Mouse (Mus musculus): ENCODE results near the gene Coro1a. TPM values are rescaled to one million over a fixed set of nuclear protein-coding genes. Genes with fewer than 3 reads are reported as not detected.
A peak's percentile ranks its signal among the peaks of the same experiment; 100 is the strongest.

Gene Coro1a
- total RNA-seq, 2 experiments from 2014 or later: 11.8 to 14.5 TPM

- no peak for DNase-seq (ENCODE audit: low spot score in 2 of 2)
Measured at GRCm38 (mm10) chr7:126708175-126708952, 777 bp upstream of the Coro1a start.

DNA sequence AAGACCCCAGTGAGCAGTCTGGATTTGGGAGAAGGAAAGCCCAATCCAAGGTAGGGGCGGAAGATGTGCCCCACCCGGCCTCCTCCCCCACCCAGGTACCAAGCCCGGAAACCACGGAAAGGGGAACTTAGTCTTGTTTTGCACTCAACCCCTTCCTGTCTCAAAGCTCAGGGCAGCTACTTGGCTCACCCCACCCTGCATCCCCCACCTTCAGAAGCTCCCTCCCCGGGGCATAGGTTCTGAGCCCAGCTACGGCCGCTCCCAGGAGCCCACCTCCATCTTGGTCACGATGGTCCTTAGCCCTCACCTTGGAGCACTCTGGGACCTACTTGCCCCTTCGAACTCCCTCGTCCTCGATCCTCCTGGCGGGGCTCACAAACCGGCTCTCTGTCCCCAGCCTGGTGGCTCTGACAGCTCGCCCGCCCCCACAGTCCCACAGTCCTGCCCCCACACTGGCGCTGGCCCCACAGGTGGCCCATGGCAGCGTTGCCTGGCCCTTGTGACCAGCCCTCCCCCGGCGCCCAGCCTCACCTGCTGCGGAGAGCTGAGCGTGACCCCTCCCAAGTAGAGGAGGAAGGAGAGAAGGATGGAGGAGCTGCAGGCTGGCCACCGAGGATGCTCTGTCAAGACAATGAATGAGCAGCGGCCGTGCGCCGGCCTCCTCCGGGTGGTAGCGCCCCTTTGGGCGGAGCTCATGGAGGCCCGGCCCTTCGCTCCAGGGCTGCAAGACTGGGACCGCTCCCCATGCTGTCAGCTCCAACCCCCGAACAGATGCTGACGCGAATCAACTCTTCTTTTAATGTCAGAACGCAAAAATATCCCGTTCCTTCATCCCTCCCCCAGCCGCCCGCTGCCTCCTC lies 3.2 kb downstream of the Coro1a start:
- DNase-seq (ENCODE audit: low spot score in 2 of 2): peak; percentile 60 to 71

DNA sequence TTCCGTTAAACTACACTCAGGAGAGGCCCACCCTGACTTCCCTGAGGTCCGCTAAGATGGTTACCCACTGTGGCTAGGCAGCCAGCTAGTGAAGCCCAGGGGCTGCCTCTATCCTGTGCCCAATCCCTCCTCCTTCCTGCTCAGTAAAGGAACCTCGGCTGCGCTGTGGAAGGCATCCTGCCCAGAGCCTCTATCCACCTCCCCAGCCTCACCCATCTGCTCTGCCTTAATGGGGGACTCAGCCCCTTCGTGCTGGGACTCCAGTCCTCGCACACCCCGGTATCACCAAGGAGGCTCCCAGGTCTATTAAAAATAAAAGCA lies 3.9 kb downstream of the Coro1a start:
- no peak for DNase-seq (ENCODE audit: low spot score in 2 of 2)

GRCm38 (mm10) chr7:126702861-126703756 lies 4.5 kb downstream of the Coro1a start:
- no peak for DNase-seq (ENCODE audit: low spot score in 2 of 2)

DNA sequence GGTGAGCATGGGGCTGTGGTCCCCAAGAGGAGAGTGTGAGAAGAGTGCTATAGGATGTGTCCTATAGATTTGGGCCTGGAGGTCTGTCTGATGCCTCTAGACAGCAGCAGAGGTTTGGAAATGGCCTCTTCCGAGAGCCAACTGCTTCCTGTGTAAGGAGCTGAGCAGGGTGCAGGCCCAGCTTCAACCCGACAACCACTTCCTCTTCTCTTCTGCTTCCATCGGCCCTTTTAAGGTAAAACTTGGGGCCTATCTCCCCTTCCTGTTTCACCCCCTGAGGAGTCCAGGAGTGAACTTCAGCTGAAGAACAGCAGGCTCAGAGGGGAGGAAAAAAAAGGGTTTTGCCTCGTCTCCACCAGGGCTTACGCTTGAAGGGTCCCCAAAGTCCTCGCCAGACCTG lies 5.2 kb downstream of the Coro1a start:
- no peak for DNase-seq (ENCODE audit: low spot score in 2 of 2)

- DNase-seq (ENCODE audit: low spot score in 2 of 2): no peak
Measured at GRCm38 (mm10) chr7:126701559-126702357, 5.8 kb downstream of the Coro1a start.

DNA sequence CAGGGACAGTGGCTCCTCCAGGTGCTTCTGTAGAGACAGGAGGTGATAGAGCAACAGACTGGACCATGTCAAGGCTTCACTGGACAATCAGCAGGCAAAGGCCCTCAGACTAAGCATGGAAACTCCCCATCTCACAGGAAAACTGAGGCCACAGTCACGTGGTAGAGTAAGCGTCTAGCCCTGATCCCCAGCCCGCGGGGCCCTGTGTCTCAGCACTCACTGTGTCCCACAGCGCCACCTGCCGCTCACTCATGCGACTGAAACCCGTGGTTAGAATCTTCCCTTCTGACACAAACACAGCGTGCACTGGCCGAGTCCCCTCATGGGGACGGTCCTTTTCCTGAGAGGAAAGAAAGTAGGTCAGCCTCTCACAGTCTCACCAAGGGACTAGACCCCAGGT lies 6.5 kb downstream of the Coro1a start:
- peak; percentile 76 to 87 for DNase-seq (ENCODE audit: low spot score in 2 of 2)

DNA sequence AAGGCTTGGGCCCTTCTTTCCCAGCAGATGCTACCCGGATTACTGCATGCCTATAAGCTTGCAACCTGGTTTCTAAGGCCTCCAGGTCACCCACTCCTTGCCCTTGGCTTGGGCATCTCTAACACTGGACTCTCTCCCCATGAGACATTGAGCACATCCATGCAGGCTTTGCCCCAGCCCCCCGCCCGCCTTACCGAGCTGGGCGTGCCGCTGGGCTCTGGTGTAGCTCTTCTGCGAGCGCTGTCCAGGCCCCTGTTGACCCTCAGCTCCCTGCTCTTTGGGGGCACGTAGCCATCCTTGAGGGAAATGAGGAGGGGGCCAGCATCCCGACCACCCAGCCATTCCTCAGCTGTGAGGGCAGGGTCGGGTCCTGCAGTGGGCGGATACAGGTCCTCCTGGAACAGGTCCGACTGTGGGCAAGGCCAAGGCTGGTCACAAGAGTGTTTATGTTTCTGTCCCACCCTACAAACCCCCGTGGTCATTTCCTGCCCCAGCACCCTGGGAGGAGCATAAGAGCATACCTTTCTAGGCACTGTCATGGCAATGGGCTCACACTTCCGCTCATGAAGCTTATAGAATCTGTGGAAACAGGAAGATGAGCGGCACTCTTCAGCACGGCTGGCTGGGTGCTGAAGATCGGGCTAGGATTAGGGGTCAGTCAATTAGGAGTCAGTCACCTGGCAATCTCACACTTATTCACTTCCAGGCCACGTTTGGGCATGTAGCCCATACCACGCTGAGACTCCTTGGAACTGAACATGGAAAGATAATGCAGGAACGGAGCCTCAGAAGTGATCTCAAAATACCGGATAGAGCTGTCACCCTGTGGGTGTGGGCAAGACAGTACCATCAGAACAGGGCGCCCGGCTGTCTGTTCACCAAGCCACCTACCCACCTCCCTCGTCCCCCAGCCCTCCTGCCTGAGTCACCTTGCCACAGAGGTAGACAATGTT lies 7.2 kb downstream of the Coro1a start:
- no peak for DNase-seq (ENCODE audit: low spot score in 2 of 2)

GRCm38 (mm10) chr7:126697838-126698237 lies 9.7 kb downstream of the Coro1a start:
- no peak for DNase-seq (ENCODE audit: low spot score in 2 of 2)

DNA sequence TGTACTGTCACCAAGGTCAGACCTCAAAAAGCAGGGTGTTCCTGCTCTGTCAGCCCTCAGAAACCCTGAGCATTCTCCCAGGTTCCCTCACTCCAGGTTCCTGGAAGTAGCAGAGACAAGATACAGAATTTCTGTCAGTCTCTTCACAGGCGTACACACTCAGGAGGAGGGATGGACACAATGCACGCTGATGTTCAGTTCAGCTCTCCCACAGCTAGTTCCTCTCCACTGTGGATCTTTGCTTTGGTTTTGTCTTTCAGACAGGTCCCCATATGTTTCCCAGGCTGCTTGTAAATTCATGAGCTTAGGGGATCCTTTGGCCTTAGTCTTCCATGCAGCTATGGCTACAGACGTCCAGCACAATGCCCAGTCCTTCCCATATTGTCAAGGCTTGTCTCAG lies 10.7 kb downstream of the Coro1a start:
- DNase-seq (ENCODE audit: low spot score in 2 of 2): no peak

DNA sequence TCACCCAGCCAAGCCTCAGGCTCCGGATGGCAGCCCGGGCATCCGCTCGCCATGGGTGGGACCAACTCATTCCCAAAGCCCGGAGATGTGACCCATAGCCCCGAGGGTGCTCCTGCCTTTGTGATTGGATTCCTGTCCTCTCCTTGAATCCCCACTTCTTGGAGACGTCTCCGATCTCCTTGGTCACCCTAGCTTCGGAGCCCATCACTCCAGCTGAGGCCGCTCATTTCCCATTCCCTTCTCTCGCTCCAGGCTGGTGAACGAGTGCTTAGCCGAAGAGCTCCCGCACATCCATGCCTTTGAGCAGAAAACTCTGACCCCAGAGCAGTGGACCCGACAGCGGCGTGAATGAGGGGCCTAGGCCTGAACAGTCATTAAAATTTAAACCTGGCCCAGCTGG lies 11.3 kb downstream of the Coro1a start:
- DNase-seq (ENCODE audit: low spot score in 2 of 2): no peak

GRCm38 (mm10) chr7:126695631-126696207 lies 11.9 kb downstream of the Coro1a start, which contains the start of gene Slx1b:
TSS of gene Slx1b (minus strand) at chr7:126695784.
- peak; percentile 89 to 93 for DNase-seq (ENCODE audit: low spot score in 2 of 2)

GRCm38 (mm10) chr7:126695210-126695611 lies 12.4 kb downstream of the Coro1a start, which contains the start of gene Bola2:
TSS of gene Bola2 (plus strand) at chr7:126695401.
- peak; percentile 47 to 75 for DNase-seq (ENCODE audit: low spot score in 2 of 2)

GRCm38 (mm10) chr7:126694441-126695051 lies 13.0 kb downstream of the Coro1a start:
- DNase-seq (ENCODE audit: low spot score in 2 of 2): no peak

GRCm38 (mm10) chr7:126693781-126694180 lies 13.8 kb downstream of the Coro1a start:
- DNase-seq (ENCODE audit: low spot score in 2 of 2): no peak

- DNase-seq (ENCODE audit: low spot score in 2 of 2): peak; percentile 66 to 83
Measured at GRCm38 (mm10) chr7:126693256-126693655, 14.3 kb downstream of the Coro1a start.

GRCm38 (mm10) chr7:126692426-126692825 lies 15.2 kb downstream of the Coro1a start:
- no peak for DNase-seq (ENCODE audit: low spot score in 2 of 2)

GRCm38 (mm10) chr7:126691676-126692075 lies 15.9 kb downstream of the Coro1a start:
- DNase-seq (ENCODE audit: low spot score in 2 of 2): no peak

All from gastrocnemius, postnatal 4 days (tissue).